Mouse (Mus musculus): ENCODE data around the gene Abcb4.

DNA sequence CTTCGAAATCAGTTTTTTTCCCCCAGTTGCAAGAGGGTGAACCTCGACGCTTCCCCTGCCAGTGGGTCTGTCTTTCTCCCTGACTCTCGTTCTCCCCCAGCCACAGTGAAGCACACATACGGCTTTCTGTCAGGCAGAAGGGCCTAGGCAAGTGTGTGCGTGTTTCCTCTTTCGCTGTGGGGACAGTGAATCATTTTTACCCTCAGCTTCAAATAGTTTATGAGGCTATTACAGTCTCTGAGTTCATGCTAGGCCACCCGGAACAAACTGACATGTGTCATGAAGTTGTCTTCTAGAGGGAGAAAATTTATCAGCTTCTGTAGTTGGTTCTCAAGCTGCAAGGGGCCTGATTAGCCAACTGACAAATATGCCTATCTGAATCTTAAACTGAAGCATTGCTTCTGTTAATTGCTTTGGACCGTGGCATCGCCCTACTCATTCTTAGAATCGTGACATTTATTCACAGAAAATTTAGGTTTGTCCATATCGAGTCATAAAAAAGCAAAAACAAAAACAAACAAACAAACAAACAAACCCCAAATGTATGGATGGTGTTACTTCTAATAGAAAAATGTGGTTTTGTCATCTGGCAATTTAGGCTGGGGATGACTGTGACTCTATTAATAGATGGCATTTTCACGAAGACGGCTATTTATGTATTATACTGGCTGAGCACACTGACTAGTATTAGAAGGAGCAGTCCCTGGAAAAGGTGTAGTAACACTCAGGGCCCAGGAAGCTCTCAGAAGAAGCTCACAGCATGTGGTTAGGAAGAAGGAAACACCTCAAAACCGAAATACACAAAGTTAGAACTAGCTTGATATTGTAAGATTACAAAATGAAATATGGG, 1.3 kb downstream of the Abcb4 start:
- TF ChIP-seq EP300 (IDR thresholded peaks at IDR 0.05; ENCODE audit: insufficient read depth, low read depth, low read length) (no peak), POLR2A (IDR thresholded peaks at IDR 0.05; ENCODE audit: insufficient read depth, low read depth, low read length) (no peak)
